Mouse (Mus musculus): Measurements from ENCODE around the gene Mzt1. TPM values are rescaled to one million over a fixed set of nuclear protein-coding genes. Genes with fewer than 3 reads are reported as not detected.

Gene Mzt1
- 10 to 100 TPM; 14.9 to 15.3 TPM for total RNA-seq (2023)

GRCm38 (mm10) chr14:99046031-99046781, at the start of gene Mzt1, which contains the start of gene Bora:
Gene Mzt1, minus strand, starts transcription at chr14:99046134.
Gene Bora, plus strand, starts transcription at chr14:99046222.

GRCm38 (mm10) chr14:98994218-98994617, 51.7 kb downstream of the Mzt1 start, which contains the start of gene Rpl36a-ps1:
Gene Rpl36a-ps1, minus strand, starts transcription at chr14:98994318.

Other genes starting within 250 kb of the Mzt1 start
- not detected for gene Rpl36a-ps1, start 51.8 kb downstream of the Mzt1 start, total RNA-seq (2023)
- 10 to 100 TPM; 22.9 to 26.5 TPM for gene Bora, start 88 bp upstream of the Mzt1 start, total RNA-seq (2023)
- gene Pibf1, start 53.3 kb upstream of the Mzt1 start, total RNA-seq (2023): 10 to 100 TPM; 12.1 to 12.9 TPM
- 10 to 100 TPM; 11.8 to 12.3 TPM for gene Dis3, start 53.6 kb upstream of the Mzt1 start, total RNA-seq (2023)